Mouse (Mus musculus) kidney, adult 9 months (tissue): ENCODE measurements at regions not wholly inside any gene's neighbourhood (a gene's known extent, or its start where the extent isn't known, plus 50 kb on each side); places are given as distances from the start of the nearest gene placed in this dataset.
"Not testable (repeated sequence)": the region's sequence is repeated elsewhere in the genome, so short reads cannot be mapped to it uniquely, and the experiment has no call there.

Experiments
- DNase-seq: peaks from one replicate; pipeline ENCODE4 v3.0.0; 2022

DNA sequence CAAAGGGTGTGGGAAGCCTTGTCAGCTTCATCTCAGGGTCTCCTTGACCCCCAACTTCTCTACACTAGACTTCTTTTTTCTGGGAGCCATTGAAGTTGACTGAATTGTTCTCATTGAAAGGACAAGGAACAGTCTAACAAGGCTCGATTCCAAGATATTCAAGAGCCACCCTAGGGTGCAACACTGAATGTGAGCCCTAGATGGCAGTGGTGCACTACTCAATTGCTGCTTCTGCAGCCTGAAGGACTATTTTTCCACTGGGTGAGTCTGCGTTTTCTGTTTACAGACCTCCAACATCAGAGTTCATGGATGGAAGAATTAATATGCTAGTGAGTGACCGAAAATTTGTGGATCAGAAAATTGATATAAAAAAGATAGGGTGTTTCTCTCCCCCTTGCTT is 161.5 kb downstream of the Hpcal1 start:
- peak; percentile 66 for DNase-seq

- peak; percentile 27 for DNase-seq
Measured at GRCm38 (mm10) chr12:17872491-17872890, 181.8 kb downstream of the Hpcal1 start.

DNA sequence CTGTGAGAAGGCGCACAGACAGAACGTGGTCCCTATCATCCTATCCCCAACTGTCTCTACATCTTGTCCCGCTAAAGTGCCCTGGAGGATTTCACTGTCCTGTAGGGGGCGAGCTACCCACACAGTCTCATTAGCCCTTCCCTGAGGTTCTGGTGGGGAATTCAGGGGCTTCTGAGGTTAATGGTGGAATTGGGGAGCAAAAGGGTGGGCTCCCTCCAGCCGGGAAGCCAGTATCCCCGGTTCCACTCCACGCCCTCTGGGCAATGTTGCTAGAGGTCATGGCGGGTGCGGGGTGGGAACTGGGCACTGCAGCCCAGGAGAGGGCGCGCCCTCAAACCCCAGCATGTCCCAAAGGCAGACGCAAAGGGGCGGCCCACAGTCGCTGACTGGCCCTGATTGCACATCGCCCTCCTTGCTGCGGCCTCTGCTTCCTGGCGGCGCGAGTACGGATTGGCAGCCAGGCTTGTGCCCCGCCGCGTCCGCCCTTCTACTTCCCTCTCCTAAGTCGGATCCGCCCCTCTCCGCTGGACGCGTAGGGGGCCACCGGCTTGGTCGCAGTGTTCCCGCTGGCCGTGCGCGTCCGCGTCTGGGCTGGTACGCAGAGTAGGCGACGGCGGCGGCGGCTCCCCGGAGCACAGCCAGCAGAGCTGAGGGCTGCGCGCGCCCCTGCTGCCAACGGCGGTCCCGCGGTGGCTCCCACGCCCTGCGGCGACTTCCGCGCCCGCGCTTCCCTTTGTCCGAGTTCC is 190.9 kb downstream of the Hpcal1 start:
- DNase-seq: peak; percentile 92

DNA sequence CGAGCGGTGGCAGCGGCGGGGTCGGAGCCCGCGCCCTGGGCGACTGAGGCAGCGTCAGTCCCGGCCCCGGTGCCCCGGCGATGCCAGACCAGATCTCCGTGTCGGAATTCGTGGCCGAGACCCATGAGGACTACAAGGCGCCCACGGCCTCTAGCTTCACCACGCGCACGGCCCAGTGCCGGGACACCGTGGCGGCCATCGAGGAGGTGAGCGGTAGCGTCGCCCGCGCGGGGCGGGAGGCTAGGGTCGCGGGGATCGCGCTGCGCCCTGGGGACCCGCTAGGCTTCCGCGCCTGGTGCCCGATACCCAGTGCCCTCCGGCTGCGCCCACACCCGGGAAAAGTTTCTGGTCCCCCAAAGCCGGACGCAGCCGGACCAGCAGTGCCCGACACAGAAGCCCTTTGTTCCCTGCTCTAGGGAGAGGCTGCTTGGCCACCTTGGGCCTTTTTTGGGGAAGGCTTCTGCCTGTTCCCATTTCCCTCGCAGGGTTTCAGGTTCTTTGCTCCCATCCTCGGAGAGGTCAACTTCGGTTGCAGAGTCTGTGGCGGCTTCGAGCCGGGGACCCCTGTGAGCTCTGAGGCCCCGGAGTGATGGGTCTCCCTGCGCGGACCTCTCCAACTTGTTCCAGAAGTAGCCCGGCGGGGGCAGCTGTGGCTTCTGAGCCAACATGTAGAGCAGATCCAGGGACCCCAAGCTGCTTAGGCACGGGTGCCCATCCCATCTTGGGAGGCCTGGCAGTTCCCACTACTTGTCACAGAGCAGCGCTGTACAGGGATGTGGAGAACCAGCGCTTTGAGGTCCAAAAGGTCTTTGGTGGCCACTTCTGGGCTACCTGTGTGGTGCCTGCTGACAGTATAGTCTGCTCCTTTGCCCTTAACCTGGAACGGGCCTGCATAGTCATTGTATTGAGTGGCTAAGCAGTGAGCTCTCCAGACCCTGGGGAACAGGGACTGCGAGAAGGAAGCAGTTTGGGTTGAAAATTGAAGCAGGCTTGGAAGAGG is 191.8 kb downstream of the Hpcal1 start:
- not testable (repeated sequence) for DNase-seq

GRCm38 (mm10) chr12:17891663-17892310 is 201.1 kb downstream of the Hpcal1 start:
- DNase-seq: not testable (repeated sequence)

DNA sequence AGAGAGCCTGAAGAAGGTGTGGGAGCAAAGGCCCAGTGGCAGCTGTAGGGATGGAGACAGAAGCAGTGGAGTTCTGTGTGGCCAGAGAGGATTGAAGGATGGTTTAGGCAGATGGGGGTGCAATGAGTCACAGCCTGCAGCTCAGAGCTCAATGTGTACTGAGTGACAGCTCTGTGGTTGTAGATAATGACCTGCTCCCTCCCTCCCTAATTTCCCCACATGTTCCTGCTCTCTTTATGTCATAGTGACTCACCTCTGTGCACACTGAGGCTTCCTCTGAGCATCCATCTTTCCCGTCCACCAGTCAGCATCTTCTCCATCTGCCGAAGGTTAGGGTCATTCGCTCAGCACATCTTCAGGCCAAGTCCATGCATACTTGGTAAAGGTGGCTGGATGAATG is 222.4 kb downstream of the Hpcal1 start:
- DNase-seq: not testable (repeated sequence)
